Mouse (Mus musculus) CH12.LX (cell line): ENCODE results near the gene Skap2. TPM values are rescaled to one million over a fixed set of nuclear protein-coding genes. Genes with fewer than 3 reads are reported as not detected.
A peak's percentile ranks its signal among the peaks of the same experiment; 100 is the strongest.

Experiments used
- DNase-seq: peaks from one replicate; pipeline ENCODE4 v3.0.0-alpha.2; 2013; ENCODE audit errors: extremely low read depth
- H3K27ac ChIP-seq: 2 replicates; pipeline ENCODE4 v1.5.1; 2012; ENCODE audit warnings: low read depth, mild to moderate bottlenecking, control low read depth, moderate library complexity; ENCODE audit not compliant: insufficient read depth
- H3K27me3 ChIP-seq: replicated peaks from 2 replicates; pipeline ENCODE3; 2012; ENCODE audit warnings: inconsistent platforms
- H3K36me3 ChIP-seq, 2 experiments: replicated peaks in 1 of 2; 2 replicates each; pipeline versions ENCODE3 to v1.6.1; 2012; ENCODE audit warnings: inconsistent platforms in 1 of 2, low read length in 1 of 2, mild to moderate bottlenecking in 1 of 2, mixed read lengths in 1 of 2, moderate library complexity in 1 of 2; ENCODE audit not compliant: control insufficient read depth in 1 of 2, insufficient read depth in 1 of 2
- H3K4me1 ChIP-seq, 2 experiments: 2 replicates each; pipeline ENCODE4 v1.6.1; 2012; ENCODE audit warnings: inconsistent platforms in 1 of 2, moderate library complexity in 1 of 2; ENCODE audit not compliant: insufficient read depth in 2 of 2, control insufficient read depth in 1 of 2
- H3K4me2 ChIP-seq: 2 replicates; pipeline ENCODE4 v1.6.1; 2012; ENCODE audit warnings: low read depth, mild to moderate bottlenecking, control low read depth; ENCODE audit not compliant: poor library complexity, insufficient read depth, severe bottlenecking
- H3K4me3 ChIP-seq, 3 experiments: fragments of 150-350 bp in 1 of 3; sonication (generic) in 1 of 3; replicated peaks in 1 of 3; 2 replicates each; pipeline versions ENCODE3 to v1.5.1; 2011 to 2012; ENCODE audit warnings: low read depth in 2 of 3, low read length in 2 of 3, mild to moderate bottlenecking in 2 of 3, moderate library complexity in 2 of 3, control low read depth in 1 of 3, improper control_type of control experiment in 1 of 3, inconsistent platforms in 1 of 3, mixed read lengths in 1 of 3; ENCODE audit not compliant: poor library complexity in 1 of 3
- H3K79me2 ChIP-seq: replicated peaks from 2 replicates; pipeline ENCODE4 v1.6.1; 2012; ENCODE audit warnings: mild to moderate bottlenecking, moderate library complexity; ENCODE audit not compliant: control insufficient read depth, poor library complexity, insufficient read depth, severe bottlenecking; ENCODE audit errors: extremely low read depth
- H3K9ac ChIP-seq: 2 replicates; pipeline ENCODE4 v1.6.1; 2012; ENCODE audit warnings: low read depth, mild to moderate bottlenecking, control low read depth, moderate library complexity; ENCODE audit not compliant: insufficient read depth
- H3K9me3 ChIP-seq: replicated peaks from 2 replicates; pipeline ENCODE3; 2012; ENCODE audit warnings: low read length, inconsistent platforms, mixed read lengths
- BHLHE40 ChIP-seq: IDR thresholded peaks from 2 replicates; pipeline ENCODE4 v1.6.1; 2011; ENCODE audit warnings: mild to moderate bottlenecking, low read depth, low read length, improper control_type of control experiment
- KAT2A ChIP-seq: IDR thresholded peaks from 2 replicates; pipeline ENCODE4 v1.6.1; 2012; ENCODE audit warnings: low read length, improper control_type of control experiment, inconsistent platforms; ENCODE audit not compliant: insufficient replicate concordance
- NELFE ChIP-seq: IDR thresholded peaks from 2 replicates; pipeline ENCODE4 v1.6.1; 2011; ENCODE audit warnings: low read depth, low read length, improper control_type of control experiment
- NRF1 ChIP-seq: IDR thresholded peaks from 2 replicates; pipeline ENCODE4 v1.6.1; 2014; ENCODE audit warnings: low read depth, mild to moderate bottlenecking, inconsistent platforms, low read length, improper control_type of control experiment, moderate library complexity
- PAX5 ChIP-seq: IDR thresholded peaks from 2 replicates; pipeline ENCODE4 v1.6.1; 2012; ENCODE audit warnings: low read length, inconsistent platforms, mixed read lengths
- RAD21 ChIP-seq: IDR thresholded peaks from 2 replicates; pipeline ENCODE4 v1.6.1; 2011; ENCODE audit warnings: low read depth, mild to moderate bottlenecking, low read length, improper control_type of control experiment, moderate library complexity
- SIN3A ChIP-seq: IDR thresholded peaks from 2 replicates; pipeline ENCODE4 v1.6.1; 2012; ENCODE audit warnings: low read length, improper control_type of control experiment, inconsistent platforms
- TBP ChIP-seq: conservative IDR thresholded peaks from 2 replicates; pipeline ENCODE4 v1.6.1; 2011; ENCODE audit warnings: low read depth, low read length, improper control_type of control experiment
- UBTF ChIP-seq: IDR thresholded peaks from 2 replicates; pipeline ENCODE4 v1.6.1; 2012; ENCODE audit warnings: low read depth, mild to moderate bottlenecking, inconsistent platforms, low read length, improper control_type of control experiment, moderate library complexity
- USF1 ChIP-seq: IDR thresholded peaks from 2 replicates; pipeline ENCODE4 v1.6.1; 2014; ENCODE audit warnings: low read depth, mild to moderate bottlenecking, inconsistent platforms, low read length, improper control_type of control experiment
- ZKSCAN1 ChIP-seq: IDR thresholded peaks from 2 replicates; pipeline ENCODE4 v1.6.1; 2012; ENCODE audit warnings: low read depth, inconsistent platforms, low read length, improper control_type of control experiment, borderline replicate concordance
- ZMIZ1 ChIP-seq: IDR thresholded peaks from 2 replicates; pipeline ENCODE4 v1.6.1; 2012; ENCODE audit warnings: low read depth, mild to moderate bottlenecking, inconsistent platforms, low read length, improper control_type of control experiment
- dilution Hi-C: fragments of 300-500 bp; cut with MboI; formaldehyde crosslinking; loops from 2 replicates; pipeline ENCODE4 v1.14.3; 2020; ENCODE audit warnings: low sequenced_read_pairs; ENCODE audit not compliant: extremely low pct_unique_long_range_greater_than_20kb, extremely low pct_ligation_motif_present
- in situ Hi-C: fragments of 300-500 bp; cut with MboI; formaldehyde crosslinking; loops from 3 replicates; pipeline ENCODE4 v1.14.3; 2019; ENCODE audit warnings: low sequenced_read_pairs, low pct_ligation_motif_present, low pct_unique_long_range_greater_than_20kb, mixed read lengths
- polyA plus RNA-seq: library from polyadenylated mRNA; unstranded; fragments of >175 nt; gene quantifications from 2 replicates; pipeline ENCODE4 v1.2.1, GENCODE M21; 2012; ENCODE audit warnings: low read depth; ENCODE audit not compliant: insufficient read length
- total RNA-seq, 2 experiments: library from RNA; depleted of rRNA; stranded (reverse); fragments of 300-350 nt in 1 of 2; fragments of >200 nt in 1 of 2; gene quantifications; 2 replicates each; pipeline ENCODE4 v1.2.3; 2012 to 2014

Skap2 gene
- total and polyA plus RNA-seq, 3 experiments, result 25.8 to 76.1 (median 51.9) TPM

DNA sequence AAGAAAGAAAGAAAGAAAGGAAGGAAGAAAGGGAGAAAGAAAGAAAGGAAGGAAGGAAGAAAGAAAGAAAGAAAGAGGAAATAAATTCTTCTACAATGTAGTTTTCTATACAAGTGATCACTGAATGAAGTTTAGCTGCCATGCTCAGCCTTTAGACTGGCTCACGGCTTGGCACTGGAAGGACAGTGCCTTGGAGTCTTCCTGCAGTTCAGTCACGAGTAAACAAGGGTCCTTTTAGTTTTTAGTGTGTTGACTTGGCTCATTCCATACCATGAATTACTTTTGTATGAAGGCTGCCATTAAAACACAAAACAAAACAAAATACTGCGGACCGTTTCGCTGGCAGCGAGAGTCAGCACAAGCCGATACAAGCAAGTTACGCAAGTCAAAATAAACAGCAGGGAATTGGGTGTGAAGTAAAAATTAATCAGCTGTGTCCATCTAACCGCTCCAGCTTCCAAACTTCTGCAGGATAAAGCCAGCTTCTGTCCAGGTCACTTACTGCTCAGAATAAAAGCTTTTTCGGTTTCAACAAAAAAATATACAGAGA is 46.6 kb upstream of the Skap2 start:
- Histone ChIP-seq H3K79me2 (no peaks in the 10 kb centered on the region), H3K4me1 (peaks cover 0 to 26% of the 10 kb centered on the region in 2 experiments; a peak in 3 of 4 replicates), H3K27me3 (no peaks in the 10 kb centered on the region), H3K36me3 (no peaks in the 10 kb centered on the region), H3K27ac (no peak overlapping the region), H3K9me3 (no peaks in the 10 kb centered on the region), H3K4me3 (no peak overlapping the region), H3K9ac (no peak overlapping the region), H3K4me2 (no peak overlapping the region)
- dilution Hi-C loops (no loop called here), in situ Hi-C loops (no loop called here)
- no peak for TF ChIP-seq PAX5
- no peak for TF ChIP-seq TBP
- TF ChIP-seq NRF1, result no peak
- TF ChIP-seq NELFE, result no peak
- no peak for TF ChIP-seq ZMIZ1
- TF ChIP-seq USF1, result no peak
- TF ChIP-seq ZKSCAN1, result no peak
- TF ChIP-seq SIN3A, result no peak
- no peak for TF ChIP-seq UBTF
- DNase-seq, result no peak

DNA sequence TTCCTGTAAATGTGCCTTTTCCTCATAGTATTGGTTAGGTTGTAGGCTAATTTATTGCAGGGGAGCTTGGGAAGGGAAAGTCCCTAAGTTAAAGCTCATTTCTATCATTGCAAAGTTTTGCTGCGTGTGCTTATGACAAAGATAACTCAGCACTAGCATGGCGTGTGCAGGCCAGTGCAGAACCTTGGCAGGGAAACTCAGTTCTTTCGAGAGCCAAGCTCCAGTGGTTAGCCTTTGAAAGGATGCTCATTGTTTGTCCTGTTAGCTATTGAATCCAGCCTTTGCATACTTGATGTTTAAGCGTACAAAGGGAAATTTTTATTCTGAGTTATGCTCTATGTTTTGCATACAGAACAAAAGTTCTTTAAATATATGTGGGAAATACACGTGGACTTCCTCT is 45.8 kb upstream of the Skap2 start:
- no peak overlapping the region for H3K27ac ChIP-seq
- H3K4me1 ChIP-seq, result peaks cover 0 to 24% of the 10 kb centered on the region in 2 experiments; a peak in 2 of 4 replicates
- dilution Hi-C loops, result no loop called here
- in situ Hi-C loops, result no loop called here
- no peaks in the 10 kb centered on the region for H3K9me3 ChIP-seq
- H3K36me3 ChIP-seq, result no peaks in the 10 kb centered on the region
- peak; percentile 22; the same call in 1 of the 2 replicates for TF ChIP-seq BHLHE40
- TF ChIP-seq KAT2A, result no peak
- TF ChIP-seq ZMIZ1, result no peak
- TF ChIP-seq RAD21, result no peak
- TF ChIP-seq, all 38 proteins: peak for 1
- Histone ChIP-seq H3K27me3 (no peaks in the 10 kb centered on the region), H3K4me2 (peak overlapping the region; percentile 38; the same call in 1 of the 2 replicates), H3K9ac (no peak overlapping the region), H3K4me3 (no peak overlapping the region), H3K79me2 (no peaks in the 10 kb centered on the region)
- peak; percentile 30 for DNase-seq
